Mouse (Mus musculus) heart, embryonic 14.5 days (tissue): ENCODE data around the gene Mkrn2. TPM values are rescaled to one million over a fixed set of nuclear protein-coding genes. Genes with fewer than 3 reads are reported as not detected.

Experiments
- ATAC-seq: fragments of 200-750 bp; cut with Nextera tagmentation; 2 replicates; pipeline ENCODE4 v1.8.0; 2017; ENCODE audit warnings: low read depth, moderate TSS enrichment; ENCODE audit not compliant: insufficient number of reproducible peaks, insufficient read depth, low FRiP score
- H3K27ac ChIP-seq, 2 experiments: fragments of 200-500 bp in 1 of 2; fragments of 300-500 bp in 1 of 2; sonication (generic) in 1 of 2; replicated peaks in 1 of 2; 2 replicates each; pipeline ENCODE4 v1.5.1; 2012 to 2014; ENCODE audit warnings: low read depth in 2 of 2, low read length in 2 of 2, control low read depth in 1 of 2, mild to moderate bottlenecking in 1 of 2, mixed read lengths in 1 of 2; ENCODE audit not compliant: control insufficient read depth in 1 of 2, insufficient read depth in 1 of 2
- H3K27me3 ChIP-seq: fragments of 300-500 bp; sonication (generic); 2 replicates; pipeline ENCODE4 v1.6.1; 2014; ENCODE audit warnings: mild to moderate bottlenecking, low read length, control low read depth; ENCODE audit not compliant: control insufficient read depth, insufficient read depth
- H3K36me3 ChIP-seq: fragments of 300-500 bp; sonication (generic); 2 replicates; pipeline ENCODE4 v1.6.1; 2014; ENCODE audit warnings: mild to moderate bottlenecking, control low read depth, low read length, mixed read lengths; ENCODE audit not compliant: control insufficient read depth, insufficient read depth
- H3K4me1 ChIP-seq, 2 experiments: fragments of 200-500 bp in 1 of 2; fragments of 300-500 bp in 1 of 2; sonication (generic) in 1 of 2; 2 replicates each; pipeline ENCODE4 v1.6.1; 2012 to 2014; ENCODE audit warnings: low read length in 2 of 2, control low read depth in 1 of 2, mixed read lengths in 1 of 2; ENCODE audit not compliant: control insufficient read depth in 2 of 2, insufficient read depth in 2 of 2
- H3K4me2 ChIP-seq: fragments of 300-500 bp; sonication (generic); 2 replicates; pipeline ENCODE4 v1.6.1; 2014; ENCODE audit warnings: mild to moderate bottlenecking, low read length
- H3K4me3 ChIP-seq, 2 experiments: fragments of 200-500 bp in 1 of 2; fragments of 300-500 bp in 1 of 2; sonication (generic) in 1 of 2; 2 replicates each; pipeline ENCODE4 v1.5.1; 2012 to 2014; ENCODE audit warnings: low read length in 2 of 2, mild to moderate bottlenecking in 2 of 2, control low read depth in 1 of 2, low read depth in 1 of 2, moderate library complexity in 1 of 2; ENCODE audit not compliant: control insufficient read depth in 1 of 2, insufficient read depth in 1 of 2
- H3K9ac ChIP-seq: fragments of 300-500 bp; sonication (generic); 2 replicates; pipeline ENCODE4 v1.6.1; 2014; ENCODE audit warnings: mild to moderate bottlenecking, low read length
- H3K9me3 ChIP-seq: fragments of 300-500 bp; sonication (generic); 2 replicates; pipeline ENCODE4 v1.6.1; 2016; ENCODE audit warnings: low read length, control low read depth; ENCODE audit not compliant: control insufficient read depth
- WGBS: fragments of 180-500 bp; shearing (Covaris S2); extraction: QIAGEN DNeasy Blood & Tissue Kit; methylation state at CpG from one replicate; pipeline ENCODE4 v1.1.7; 2014; 5-methylcytosine and 5-hydroxymethylcytosine counted together
- polyA plus RNA-seq: library from polyadenylated mRNA; unstranded; fragments of >200 nt; fragmentation: Nextera tagmentation; extraction: Ambion mirVana; gene quantifications from 2 replicates; pipeline ENCODE4 v1.2.1, GENCODE M21; 2014

Gene Mkrn2
- polyA plus RNA-seq, 1 experiment from 2014 or later = 29.6 TPM

GRCm38 (mm10) chr6:115592458-115592857 is 9.2 kb upstream of the Mkrn2 start, which contains the start of gene Mkrn2os:
TSS of gene Mkrn2os (minus strand) at chr6:115592576.
- no peak within 1 kb of the TSS for H3K4me2 ChIP-seq
- H3K9ac ChIP-seq = no peak within 1 kb of the TSS
- no peak within 1 kb of the TSS for H3K27ac ChIP-seq
- ATAC-seq = no peak
- no peak within 1 kb of the TSS for H3K4me3 ChIP-seq
- WGBS = 43% methylated on average over 5 of the region's 5 CpGs
- H3K27me3 ChIP-seq = no peaks in the 10 kb centered on the region
- H3K4me1 ChIP-seq = no peaks in the 10 kb centered on the region; a peak in 1 of 4 replicates
- no peaks in the 10 kb centered on the region for H3K36me3 ChIP-seq
- H3K9me3 ChIP-seq = no peaks in the 10 kb centered on the region

GRCm38 (mm10) chr6:115593252-115593651 is 8.4 kb upstream of the Mkrn2 start:
- Histone ChIP-seq H3K36me3 (no peaks in the 10 kb centered on the region), H3K4me2 (no peak overlapping the region), H3K9ac (no peak overlapping the region), H3K4me1 (no peaks in the 10 kb centered on the region; a peak in 1 of 4 replicates), H3K27me3 (no peaks in the 10 kb centered on the region), H3K4me3 (no peak overlapping the region), H3K27ac (no peak overlapping the region), H3K9me3 (no peaks in the 10 kb centered on the region)
- 72% methylated on average over 4 of the region's 4 CpGs for WGBS
- no peak for ATAC-seq

- ATAC-seq = no peak
- 75% methylated on average over 3 of the region's 3 CpGs for WGBS
These were observed 7.2 kb upstream of the Mkrn2 start for GRCm38 (mm10) chr6:115594463-115594862.

GRCm38 (mm10) chr6:115595667-115596066 is 6.0 kb upstream of the Mkrn2 start:
- Histone ChIP-seq H3K4me1 (no peaks in the 10 kb centered on the region; a peak in 1 of 4 replicates), H3K9ac (no peak overlapping the region), H3K4me2 (no peak overlapping the region), H3K36me3 (no peaks in the 10 kb centered on the region), H3K27me3 (no peaks in the 10 kb centered on the region), H3K27ac (no peak overlapping the region), H3K4me3 (no peak overlapping the region), H3K9me3 (no peaks in the 10 kb centered on the region)
- 59% methylated on average over 3 of the region's 3 CpGs for WGBS
- ATAC-seq = no peak

More at GRCm38 (mm10) chr6:115594463-115594862, 7.2 kb upstream of the Mkrn2 start:
- H3K4me2 ChIP-seq = no peak overlapping the region
- no peaks in the 10 kb centered on the region for H3K36me3 ChIP-seq
- H3K4me3 ChIP-seq = no peak overlapping the region
- no peaks in the 10 kb centered on the region for H3K27me3 ChIP-seq
- H3K9ac ChIP-seq = no peak overlapping the region
- no peak overlapping the region for H3K27ac ChIP-seq
- H3K4me1 ChIP-seq = no peaks in the 10 kb centered on the region; a peak in 1 of 4 replicates
- H3K9me3 ChIP-seq = no peaks in the 10 kb centered on the region

- H3K36me3 ChIP-seq = peaks cover 9% of the 10 kb centered on the region; the same call in 1 of the 2 replicates
- ATAC-seq = no peak
- H3K27me3 ChIP-seq = no peaks in the 10 kb centered on the region
- peaks cover 2 to 10% of the 10 kb centered on the region in 2 experiments; a peak in 3 of 4 replicates for H3K4me1 ChIP-seq
- peak overlapping the region; percentile 5 to 81; a peak in 2 of 4 replicates for H3K4me3 ChIP-seq
- H3K4me2 ChIP-seq = peak overlapping the region; percentile 75
- no peak overlapping the region for H3K9ac ChIP-seq
- 68% methylated on average over 4 of the region's 4 CpGs for WGBS
- peaks cover 4% of the 10 kb centered on the region; the same call in 1 of the 2 replicates for H3K9me3 ChIP-seq
- no peak overlapping the region for H3K27ac ChIP-seq
These were observed 384 bp upstream of the Mkrn2 start for GRCm38 (mm10) chr6:115601322-115601714.

GRCm38 (mm10) chr6:115606461-115606860 is 4.8 kb downstream of the Mkrn2 start:
- no peak for ATAC-seq
- Histone ChIP-seq H3K4me2 (no peak overlapping the region), H3K27ac (no peak overlapping the region), H3K4me1 (peaks cover 2 to 10% of the 10 kb centered on the region in 2 experiments; a peak in 3 of 4 replicates), H3K9me3 (no peaks in the 10 kb centered on the region), H3K4me3 (no peak overlapping the region), H3K9ac (no peak overlapping the region), H3K27me3 (no peaks in the 10 kb centered on the region), H3K36me3 (peaks cover 29% of the 10 kb centered on the region)
- 86% methylated on average over 1 of the region's 1 CpGs for whole genome bisulfite sequencing

GRCm38 (mm10) chr6:115607429-115607828 is 5.7 kb downstream of the Mkrn2 start:
- H3K9me3 ChIP-seq = no peaks in the 10 kb centered on the region
- peaks cover 38% of the 10 kb centered on the region for H3K36me3 ChIP-seq
- no peaks in the 10 kb centered on the region for H3K27me3 ChIP-seq
- H3K27ac ChIP-seq = no peak overlapping the region
- no peak for ATAC-seq
- H3K4me3 ChIP-seq = no peak overlapping the region
- no peak overlapping the region for H3K9ac ChIP-seq
- 70% methylated on average over 4 of the region's 4 CpGs for WGBS
- H3K4me2 ChIP-seq = no peak overlapping the region
- peaks cover 1 to 8% of the 10 kb centered on the region in 2 experiments; a peak in 3 of 4 replicates for H3K4me1 ChIP-seq

GRCm38 (mm10) chr6:115609121-115609520 is 7.4 kb downstream of the Mkrn2 start:
- Histone ChIP-seq H3K4me2 (no peak overlapping the region), H3K9me3 (no peaks in the 10 kb centered on the region), H3K36me3 (peaks cover 52% of the 10 kb centered on the region), H3K4me3 (no peak overlapping the region), H3K27me3 (no peaks in the 10 kb centered on the region), H3K4me1 (no peaks in the 10 kb centered on the region), H3K9ac (no peak overlapping the region), H3K27ac (no peak overlapping the region)
- ATAC-seq = no peak
- 65% methylated on average over 3 of the region's 3 CpGs for WGBS
